Mouse (Mus musculus) midbrain, embryonic 12.5 days (tissue): Measurements from ENCODE around the gene Crhbp. TPM values are rescaled to one million over a fixed set of nuclear protein-coding genes. Genes with fewer than 3 reads are reported as not detected.

Experiments used
- ATAC-seq: fragments of 200-750 bp; cut with Nextera tagmentation; 2 replicates; pipeline ENCODE4 v1.8.0; 2017; ENCODE audit warnings: low read depth, moderate TSS enrichment, moderate library complexity; ENCODE audit not compliant: low FRiP score
- H3K27ac ChIP-seq: fragments of 300-500 bp; sonication (generic); replicated peaks from 2 replicates; pipeline ENCODE4 v1.5.1; 2016; ENCODE audit warnings: mild to moderate bottlenecking
- H3K27me3 ChIP-seq: fragments of 300-500 bp; sonication (generic); 2 replicates; pipeline ENCODE4 v1.6.1; 2016; ENCODE audit warnings: mild to moderate bottlenecking
- H3K36me3 ChIP-seq: fragments of 300-500 bp; sonication (generic); 2 replicates; pipeline ENCODE4 v1.6.1; 2016
- H3K4me1 ChIP-seq: fragments of 300-500 bp; sonication (generic); 2 replicates; pipeline ENCODE4 v1.6.1; 2016
- H3K4me2 ChIP-seq: fragments of 300-500 bp; sonication (generic); replicated peaks from 2 replicates; pipeline ENCODE4 v1.6.1; 2016; ENCODE audit warnings: mild to moderate bottlenecking, moderate library complexity
- H3K4me3 ChIP-seq: fragments of 300-500 bp; sonication (generic); 2 replicates; pipeline ENCODE4 v1.5.1; 2016; ENCODE audit warnings: mild to moderate bottlenecking
- H3K9ac ChIP-seq: fragments of 300-500 bp; sonication (generic); replicated peaks from 2 replicates; pipeline ENCODE4 v1.6.1; 2016; ENCODE audit warnings: mild to moderate bottlenecking, moderate library complexity
- H3K9me3 ChIP-seq: fragments of 300-500 bp; sonication (generic); 2 replicates; pipeline ENCODE4 v1.6.1; 2016; ENCODE audit warnings: mild to moderate bottlenecking
- WGBS: fragments of 180-500 bp; shearing (Covaris S2); methylation state at CpG from one replicate; pipeline ENCODE4 v1.1.7; 2016; 5-methylcytosine and 5-hydroxymethylcytosine counted together
- polyA plus RNA-seq: library from polyadenylated mRNA; unstranded; fragments of >200 nt; fragmentation: Nextera tagmentation; extraction: Ambion mirVana; gene quantifications from 2 replicates; pipeline ENCODE4 v1.2.1, GENCODE M21; 2016

The Crhbp gene
- polyA plus RNA-seq, 1 experiment from 2014 or later, result 0.61 TPM

DNA sequence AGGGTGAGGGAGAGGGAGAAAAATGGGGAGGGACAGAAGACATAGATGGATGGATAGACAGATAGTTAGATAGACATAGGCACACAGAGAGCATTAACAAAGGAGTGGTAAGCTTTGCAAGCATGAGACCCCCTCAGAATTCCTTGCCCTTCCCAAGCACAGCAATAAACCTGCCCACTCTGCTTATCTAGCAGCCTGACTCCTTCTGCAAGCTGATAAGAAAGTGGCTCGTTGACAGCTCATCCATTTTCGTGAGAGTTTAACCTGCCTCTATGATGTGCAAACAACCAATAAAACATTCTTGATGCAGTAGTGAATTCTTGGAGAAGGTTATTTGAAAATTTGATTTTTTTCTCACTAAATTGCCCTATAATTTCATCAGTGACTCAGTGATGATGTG is 32.5 kb downstream of the Crhbp start:
- ATAC-seq, result no peak
- no peaks in the 10 kb centered on the region for H3K27me3 ChIP-seq
- H3K4me3 ChIP-seq, result no peak overlapping the region
- H3K36me3 ChIP-seq, result no peaks in the 10 kb centered on the region
- no peaks in the 10 kb centered on the region for H3K4me1 ChIP-seq
- 0 out of 2 replicates have a peak overlapping the region, but pooled peaks have one; percentile 10 for H3K27ac ChIP-seq
- no peaks in the 10 kb centered on the region for H3K9me3 ChIP-seq
- H3K4me2 ChIP-seq, result no peak overlapping the region
- H3K9ac ChIP-seq, result no peak overlapping the region
- WGBS, result 59% methylated on average over 2 of the region's 2 CpGs

DNA sequence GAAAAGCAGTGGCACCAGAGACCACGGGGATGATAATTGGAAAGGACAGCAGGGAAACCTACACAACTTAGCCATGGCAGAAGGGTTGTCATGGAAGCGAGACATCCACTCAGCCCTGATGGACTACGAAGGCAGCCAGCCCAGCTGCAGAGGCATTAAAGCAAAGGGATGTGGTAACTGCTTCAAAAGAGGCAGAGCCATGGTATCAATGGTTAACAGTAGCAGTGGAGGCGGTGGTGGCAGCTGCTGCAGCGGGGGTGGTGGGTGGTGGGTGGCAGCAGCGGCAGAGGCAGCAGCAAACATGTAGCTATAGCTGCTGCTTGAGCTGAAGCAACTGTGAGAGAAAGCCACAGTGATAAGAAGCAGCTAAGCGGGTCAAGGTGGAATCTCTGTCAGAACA is 51.5 kb downstream of the Crhbp start:
- H3K36me3 ChIP-seq, result no peaks in the 10 kb centered on the region
- H3K9me3 ChIP-seq, result peaks cover 19% of the 10 kb centered on the region
- H3K4me3 ChIP-seq, result no peak overlapping the region
- H3K9ac ChIP-seq, result no peak overlapping the region
- H3K27me3 ChIP-seq, result no peaks in the 10 kb centered on the region
- no peaks in the 10 kb centered on the region for H3K4me1 ChIP-seq
- H3K27ac ChIP-seq, result no peak overlapping the region
- no peak for ATAC-seq
- 90% methylated on average over 7 of the region's 7 CpGs for WGBS
- H3K4me2 ChIP-seq, result no peak overlapping the region

DNA sequence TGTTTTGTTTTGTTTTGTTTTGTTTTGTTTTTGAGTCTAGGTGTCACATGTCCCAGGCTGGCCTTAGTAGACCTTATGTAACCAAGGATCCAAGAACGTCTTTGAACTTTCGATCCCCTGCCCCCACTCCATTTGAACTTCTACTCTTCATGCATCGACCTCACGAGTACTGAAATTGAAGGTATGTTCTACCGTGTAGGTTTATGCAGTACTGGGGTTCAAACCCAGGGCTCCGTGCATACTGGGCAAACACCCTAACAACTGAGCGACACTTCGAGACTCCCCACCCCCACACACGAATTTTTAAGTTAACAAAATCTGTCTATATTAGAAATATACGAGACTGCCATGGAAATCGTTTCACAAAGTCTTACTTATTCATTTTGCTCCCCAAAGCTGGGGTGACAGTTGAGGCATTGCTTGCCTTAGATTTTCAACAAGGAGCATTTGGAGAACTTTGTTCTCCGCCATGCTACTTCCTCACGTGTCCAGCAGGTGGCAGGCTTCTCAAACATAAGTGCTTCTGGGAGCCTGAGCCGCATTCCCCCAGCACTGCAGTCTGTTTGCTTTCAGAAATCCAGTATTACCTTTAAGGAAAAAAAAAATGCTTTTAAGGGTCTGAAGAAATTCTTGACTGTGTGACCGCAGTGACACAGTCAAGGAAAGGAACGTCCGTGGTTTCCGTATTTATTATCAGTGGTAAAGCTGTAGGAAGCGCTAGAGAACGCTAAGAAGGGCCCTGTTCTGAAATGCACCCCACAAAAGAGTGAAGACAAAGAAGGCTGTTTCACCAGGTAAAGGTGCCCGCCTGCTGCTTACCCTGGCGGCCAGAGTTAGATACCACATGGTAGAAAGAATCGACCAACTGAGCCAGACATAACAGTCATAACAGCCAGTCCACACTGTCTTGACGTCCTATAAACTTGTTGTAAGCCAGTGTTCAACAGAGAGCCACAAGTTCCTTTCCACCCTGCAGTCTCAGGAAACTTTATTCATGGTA is 54.6 kb downstream of the Crhbp start:
- Histone ChIP-seq H3K36me3 (no peaks in the 10 kb centered on the region), H3K9ac (no peak overlapping the region), H3K4me3 (no peak overlapping the region), H3K27me3 (no peaks in the 10 kb centered on the region), H3K27ac (no peak overlapping the region), H3K4me1 (no peaks in the 10 kb centered on the region), H3K9me3 (0 out of 2 replicates have a peak, but pooled peaks cover under 1% of the 10 kb centered on the region), H3K4me2 (no peak overlapping the region)
- 0 out of 2 replicates have a peak, but pooled peaks have one; percentile 34 for ATAC-seq
- 34% methylated on average over 24 of the region's 24 CpGs for WGBS

DNA sequence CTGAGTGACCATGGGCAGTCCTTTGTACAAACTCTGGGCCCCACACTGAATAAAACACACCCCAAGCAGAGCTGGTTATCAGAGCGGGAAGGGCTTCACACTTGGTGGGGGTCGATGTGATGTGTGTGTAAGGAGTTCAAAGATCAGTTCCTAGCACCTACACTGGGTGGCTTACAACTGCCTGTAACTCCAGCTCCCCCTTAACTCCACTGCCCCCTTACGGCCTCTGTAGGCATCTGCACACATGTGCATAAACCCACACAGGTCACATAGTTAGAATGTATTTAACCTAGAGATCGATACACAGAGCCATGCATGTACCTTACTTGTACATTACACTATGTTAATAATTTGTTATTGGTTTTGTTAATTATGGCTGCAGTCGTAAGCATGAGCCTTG is 56.5 kb downstream of the Crhbp start:
- H3K9ac ChIP-seq, result no peak overlapping the region
- H3K9me3 ChIP-seq, result no peaks in the 10 kb centered on the region
- ATAC-seq, result no peak
- H3K27ac ChIP-seq, result no peak overlapping the region
- 87% methylated on average over 5 of the region's 5 CpGs for WGBS
- no peak overlapping the region for H3K4me2 ChIP-seq
- H3K4me1 ChIP-seq, result no peaks in the 10 kb centered on the region
- H3K36me3 ChIP-seq, result no peaks in the 10 kb centered on the region
- H3K27me3 ChIP-seq, result no peaks in the 10 kb centered on the region
- H3K4me3 ChIP-seq, result no peak overlapping the region

DNA sequence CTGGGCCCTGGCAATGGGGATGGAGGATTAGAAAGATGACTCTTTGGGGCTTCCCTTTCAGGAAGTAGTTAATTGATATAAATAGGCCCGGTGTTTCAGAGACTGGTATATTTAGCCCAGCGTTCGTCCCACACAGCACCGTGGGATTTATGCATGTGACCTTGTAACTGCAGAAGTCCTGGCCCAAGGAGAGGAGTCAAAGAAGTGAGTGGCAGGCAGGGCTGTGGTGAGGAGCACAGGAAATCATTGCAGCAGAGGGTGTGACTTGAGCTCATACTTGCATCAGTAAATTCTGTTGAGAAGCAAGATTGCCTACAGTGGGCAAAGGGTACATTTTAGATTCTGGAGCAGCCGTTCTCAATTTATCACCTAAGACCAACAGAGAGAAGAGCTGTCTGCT is 62.3 kb downstream of the Crhbp start:
- no peak for ATAC-seq
- H3K4me1 ChIP-seq, result no peaks in the 10 kb centered on the region
- H3K4me3 ChIP-seq, result no peak overlapping the region
- no peak overlapping the region for H3K4me2 ChIP-seq
- 0 out of 2 replicates have a peak, but pooled peaks cover 3% of the 10 kb centered on the region for H3K27me3 ChIP-seq
- H3K27ac ChIP-seq, result no peak overlapping the region
- H3K9ac ChIP-seq, result no peak overlapping the region
- no peaks in the 10 kb centered on the region for H3K9me3 ChIP-seq
- 86% methylated on average over 5 of the region's 5 CpGs for WGBS
- no peaks in the 10 kb centered on the region for H3K36me3 ChIP-seq

Other genes starting within 250 kb of the Crhbp start
- 3.2 and 3.5 TPM in 2 replicates for gene Pde8b, start 194.6 kb downstream of the Crhbp start, polyA plus RNA-seq
- 53.1 and 62.3 TPM in 2 replicates for gene Zbed3, start 121.3 kb downstream of the Crhbp start, polyA plus RNA-seq
- gene Aggf1, start 69.6 kb downstream of the Crhbp start, polyA plus RNA-seq, result 54.9 and 58.6 TPM in 2 replicates
- gene S100z, start 33.8 kb upstream of the Crhbp start, polyA plus RNA-seq, result not detected in 2 replicates
- gene F2rl1, start 80.3 kb upstream of the Crhbp start, polyA plus RNA-seq, result 0.10 and 0.17 TPM in 2 replicates
- gene F2r, start 173.6 kb upstream of the Crhbp start, polyA plus RNA-seq, result 106 and 110 TPM in 2 replicates